ENCODE assay signal across 12 mouse cellular contexts in the genomic region with DNA sequence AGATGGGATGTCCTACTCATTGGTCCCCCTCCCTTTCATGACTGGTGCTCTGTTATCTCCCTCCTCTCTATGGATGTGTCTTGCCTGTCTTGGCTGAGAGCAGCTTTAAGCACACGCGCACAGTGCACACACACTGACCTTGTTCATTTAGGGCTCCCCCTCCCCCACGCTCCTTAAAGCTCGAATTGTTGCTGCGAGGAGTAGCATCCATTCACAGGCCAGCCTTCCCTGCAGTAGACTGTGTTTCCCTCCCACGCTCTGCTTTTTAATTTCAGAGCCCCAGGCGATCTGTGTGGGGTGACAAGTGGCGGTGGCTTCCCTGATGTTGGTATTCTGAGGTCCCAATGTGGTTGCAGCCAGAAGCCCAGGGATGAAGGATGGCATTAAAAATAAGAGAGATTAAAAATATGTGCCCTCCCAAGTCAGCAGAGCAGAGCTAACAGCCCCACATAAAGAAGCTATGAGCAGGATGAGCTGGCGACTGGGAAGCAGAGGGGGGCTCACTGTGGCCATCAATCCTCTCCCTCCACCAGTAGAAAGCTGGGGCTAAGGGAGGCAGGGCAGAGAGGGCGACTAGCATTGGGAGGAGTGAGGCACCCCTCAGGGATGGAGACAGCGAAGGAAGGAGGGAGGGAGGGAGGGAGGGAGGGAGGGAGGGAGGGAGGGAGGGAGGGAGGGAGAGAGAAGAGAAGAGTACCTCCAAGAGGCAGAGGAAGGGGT.
DNase-seq lines count a peak whose midpoint lies in the region; ATAC-seq and TF ChIP-seq lines count a peak whose summit lies in the region.
"Had no signal": no experiment of that assay in that cellular context is flagged by ENCODE, and none has a peak within 500 bp of the region (broad histone marks: within the 10 kb centered on the region; RNA-seq: fewer than 3 reads in every experiment).

No protein-coding gene starts in this region.

- peak; percentile 44; the same call in 1 of the 2 replicates for ATAC-seq in forebrain, embryonic 16.5 days
- ATAC-seq in liver, embryonic 11.5 days (replicated peaks; ENCODE audit: low FRiP score) = no peak

- no peak for TF ChIP-seq CTCF in olfactory bulb, adult 2 months (IDR thresholded peaks at IDR 0.05; ENCODE audit: insufficient read depth, low read depth, low read length)

- no peak for DNase-seq in forebrain, embryonic 10.5 days (ENCODE audit: extremely low spot score, low spot score)
- DNase-seq in left cerebral cortex, adult 8-10 months (ENCODE audit: low spot score in 2 of 2) = peak; percentile 22 to 58
- DNase-seq in Muller cell, postnatal 12 days (ENCODE audit: inconsistent ontology term) = no peak
- no peak for DNase-seq in liver, embryonic 11.5 days (ENCODE audit: low spot score)
- DNase-seq in cerebellum, adult 11-12 months = no peak
- DNase-seq in kidney, postnatal 14 days = no peak
- DNase-seq: kidney, adult 18-20 months had no signal

- peaks cover 45% of the 10 kb centered on the region for H3K4me1 ChIP-seq in forebrain, embryonic 10.5 days
- H3K4me1 ChIP-seq in forebrain, embryonic 16.5 days (replicated peaks; ENCODE audit: control insufficient read depth, insufficient read depth, low read length) = peaks cover 21% of the 10 kb centered on the region
- H3K4me1 ChIP-seq in olfactory bulb, adult 2 months (ENCODE audit: control insufficient read depth, insufficient read depth, low read length) = peaks cover 37% of the 10 kb centered on the region
- H3K4me1 ChIP-seq in liver, embryonic 11.5 days (replicated peaks; ENCODE audit: control insufficient read depth, insufficient read depth, low read length) = no peaks in the 10 kb centered on the region

- TF ChIP-seq POLR2A in olfactory bulb, adult 2 months (IDR thresholded peaks at IDR 0.05; ENCODE audit: insufficient read depth, low read depth, low read length) = no peak

- H3K9ac ChIP-seq in forebrain, embryonic 16.5 days (replicated peaks; ENCODE audit: low read depth, low read length) = no peak overlapping the region
- no peak overlapping the region for H3K9ac ChIP-seq in liver, embryonic 11.5 days (ENCODE audit: low read depth, low read length)
- H3K9ac ChIP-seq: embryonic facial prominence, embryonic 13.5 days; heart, embryonic 13.5 days; limb, embryonic 15.5 days had no signal

- peak overlapping the region; percentile 27 for H3K27ac ChIP-seq in forebrain, embryonic 10.5 days
- no peak overlapping the region for H3K27ac ChIP-seq in forebrain, embryonic 16.5 days (ENCODE audit: low read length)
- peak overlapping the region; percentile 60 for H3K27ac ChIP-seq in olfactory bulb, adult 2 months (ENCODE audit: insufficient read depth, low read depth, low read length)
- no peak overlapping the region for H3K27ac ChIP-seq in liver, embryonic 11.5 days (ENCODE audit: low read depth, low read length)
- H3K27ac ChIP-seq: embryonic facial prominence, embryonic 13.5 days; heart, embryonic 13.5 days; limb, embryonic 15.5 days had no signal

- WGBS in forebrain, embryonic 10.5 days = 40% methylated on average over 10 of the region's 11 CpGs
- 22% methylated on average over 9 of the region's 11 CpGs for WGBS in forebrain, embryonic 16.5 days
- 8% methylated on average over 10 of the region's 11 CpGs for WGBS in olfactory bulb, adult 2 months
- WGBS in liver, embryonic 11.5 days = 58% methylated on average over 10 of the region's 11 CpGs

- H3K4me2 ChIP-seq in forebrain, embryonic 16.5 days (ENCODE audit: low read length) = no peak overlapping the region
- H3K4me2 ChIP-seq in liver, embryonic 11.5 days = no peak overlapping the region
- H3K4me2 ChIP-seq: embryonic facial prominence, embryonic 13.5 days; heart, embryonic 13.5 days; limb, embryonic 15.5 days had no signal

- H3K4me3 ChIP-seq in forebrain, embryonic 10.5 days = no peak overlapping the region; the same call in 1 of the 2 replicates
- H3K4me3 ChIP-seq in forebrain, embryonic 16.5 days (replicated peaks; ENCODE audit: low read length) = no peak overlapping the region
- no peak overlapping the region for H3K4me3 ChIP-seq in olfactory bulb, adult 2 months (ENCODE audit: insufficient read depth, low read depth, low read length)
- H3K4me3 ChIP-seq in liver, embryonic 11.5 days (ENCODE audit: low read depth, low read length) = no peak overlapping the region
- H3K4me3 ChIP-seq: embryonic facial prominence, embryonic 13.5 days; heart, embryonic 13.5 days; limb, embryonic 15.5 days had no signal

- H3K36me3 ChIP-seq in forebrain, embryonic 10.5 days (replicated peaks) = no peaks in the 10 kb centered on the region
- H3K36me3 ChIP-seq in forebrain, embryonic 16.5 days (ENCODE audit: control insufficient read depth, insufficient read depth) = no peaks in the 10 kb centered on the region
- no peaks in the 10 kb centered on the region for H3K36me3 ChIP-seq in liver, embryonic 11.5 days (ENCODE audit: control insufficient read depth, insufficient read depth, low read length)
- H3K36me3 ChIP-seq: embryonic facial prominence, embryonic 13.5 days; heart, embryonic 13.5 days; limb, embryonic 15.5 days had no signal

- H3K9me3 ChIP-seq in forebrain, embryonic 10.5 days = no peaks in the 10 kb centered on the region
- H3K9me3 ChIP-seq in forebrain, embryonic 16.5 days (ENCODE audit: control insufficient read depth, low read length) = no peaks in the 10 kb centered on the region
- H3K9me3 ChIP-seq in liver, embryonic 11.5 days (ENCODE audit: control insufficient read depth, low read length) = no peaks in the 10 kb centered on the region
- H3K9me3 ChIP-seq: embryonic facial prominence, embryonic 13.5 days; heart, embryonic 13.5 days; limb, embryonic 15.5 days had no signal

- H3K27me3 ChIP-seq in forebrain, embryonic 10.5 days (ENCODE audit: poor library complexity, severe bottlenecking) = peaks cover 35% of the 10 kb centered on the region; the same call in 1 of the 2 replicates
- H3K27me3 ChIP-seq in forebrain, embryonic 16.5 days (replicated peaks; ENCODE audit: control insufficient read depth, insufficient read depth, low read length) = no peaks in the 10 kb centered on the region
- no peaks in the 10 kb centered on the region for H3K27me3 ChIP-seq in liver, embryonic 11.5 days (replicated peaks; ENCODE audit: control insufficient read depth, insufficient read depth, low read length)
- H3K27me3 ChIP-seq: embryonic facial prominence, embryonic 13.5 days; limb, embryonic 15.5 days had no signal

Comparison
In these comparisons a context has a peak if more than half of its experiments do, and no peak if none do; other contexts are left out.
1. H3K27ac ChIP-seq: peak in forebrain, embryonic 10.5 days (single experiment) and olfactory bulb, adult 2 months (single experiment); none in forebrain, embryonic 16.5 days (single experiment) and liver, embryonic 11.5 days (single experiment).
2. DNase-seq: peak in left cerebral cortex, adult 8-10 months (2 of 2); none in forebrain, embryonic 10.5 days (single experiment), Muller cell, postnatal 12 days (single experiment), liver, embryonic 11.5 days (single experiment), cerebellum, adult 11-12 months (single experiment) and kidney, postnatal 14 days (single experiment).